Comparison of ENCODE assay signal across 8 mouse cellular contexts in genomic region chr1:135429901-135430668, GRCm38 (mm10). TPM values are rescaled to one million over a fixed set of nuclear protein-coding genes. Genes with fewer than 3 reads are reported as not detected.
DNase-seq lines count a peak whose midpoint lies in the region; ATAC-seq and TF ChIP-seq lines count a peak whose summit lies in the region.

TSS of gene Ipo9 (minus strand) at chr1:135430499.

- peaks cover 40% of the 10 kb centered on the region for H3K4me1 ChIP-seq in hindbrain, embryonic 13.5 days (replicated peaks)

- peak; percentile 98 for TF ChIP-seq CTCF in Patski (IDR thresholded peaks at IDR 0.05)

- peak within 1 kb of the TSS; percentile 94 for H3K9ac ChIP-seq in hindbrain, embryonic 13.5 days

- no peaks in the 10 kb centered on the region for H3K9me3 ChIP-seq in hindbrain, embryonic 13.5 days

- in situ Hi-C loops in Patski (cut with MboI; ENCODE audit: low pct_unique_long_range_greater_than_20kb) = no loop called here

- WGBS in hindbrain, embryonic 13.5 days = under 1% methylated on average over 65 of the region's 65 CpGs

- peak within 1 kb of the TSS; percentile 95 for H3K4me3 ChIP-seq in hindbrain, embryonic 13.5 days

- peak within 1 kb of the TSS; percentile 95 for H3K27ac ChIP-seq in hindbrain, embryonic 13.5 days

- H3K4me2 ChIP-seq in hindbrain, embryonic 13.5 days = peak within 1 kb of the TSS; percentile 81

- H3K36me3 ChIP-seq in hindbrain, embryonic 13.5 days = peaks cover 17% of the 10 kb centered on the region

- peak; percentile 75 for ATAC-seq in Patski
- peak; percentile 96 for ATAC-seq in hindbrain, embryonic 13.5 days (ENCODE audit: low FRiP score)

- CTCF ChIA-PET in Patski (lab: Charles Lee) = interaction anchor here (0.5 to 2.5 kb wide), 5 partner anchors 16 to 274 kb away, joined by 3 to 6 read pairs (median 3); no protein-coding TSS in a partner anchor

- DNase-seq in Patski (ENCODE audit: low read depth, low spot score) = peak; percentile 48
- DNase-seq in cerebellum, postnatal 14 days = peak; percentile 97
- peak; percentile 83 to 90 for DNase-seq in frontal cortex, postnatal 14 days (ENCODE audit: low spot score in 2 of 2)
- peak; percentile 86 to 88 for DNase-seq in layer of hippocampus, postnatal 25 days (ENCODE audit: extremely low spot score in 1 of 2, low spot score in 1 of 2)
- DNase-seq in lung, postnatal 25 days (ENCODE audit: low spot score) = peak; percentile 92
- DNase-seq in retina, embryonic 14.5 days (ENCODE audit: low spot score) = peak; percentile 95
- DNase-seq in thymus, postnatal 4 days = peak; percentile 94

- H3K27me3 ChIP-seq in Patski = no peaks in the 10 kb centered on the region
- H3K27me3 ChIP-seq in hindbrain, embryonic 13.5 days = no peaks in the 10 kb centered on the region

- POLR2A ChIA-PET in Patski (lab: Charles Lee) = interaction anchor here (1.0 to 1.3 kb wide), 5 partner anchors 11 to 55 kb away, joined by 3 to 5 read pairs (median 3); partner anchors contain the start of gene Shisa4

RNA-seq across cellular contexts. Expression of gene Ipo9, which starts in this region (rescaled TPM):
- 97.1 TPM for polyA plus RNA-seq in Patski (2021)
- polyA plus RNA-seq in hindbrain, embryonic 13.5 days (2015; fragmentation: Nextera tagmentation; extraction: Ambion mirVana) = 124 and 126 TPM in 2 replicates
- 100 to 1,000 TPM; 138 to 148 TPM for total RNA-seq in layer of hippocampus, postnatal 25 days (2021)

Comparison
In these comparisons a context has a peak if more than half of its experiments do, and no peak if none do; other contexts are left out.
1. Peak in every context shown above with its lines: DNase-seq, ATAC-seq, H3K4me3 ChIP-seq and H3K27ac ChIP-seq.